Mouse (Mus musculus) lung, postnatal 25 days (tissue): ENCODE results near the gene Rdx.

Source experiments
- DNase-seq: peaks from one replicate; pipeline ENCODE4 v3.0.0; 2022; ENCODE audit warnings: low spot score

The Rdx gene

DNA sequence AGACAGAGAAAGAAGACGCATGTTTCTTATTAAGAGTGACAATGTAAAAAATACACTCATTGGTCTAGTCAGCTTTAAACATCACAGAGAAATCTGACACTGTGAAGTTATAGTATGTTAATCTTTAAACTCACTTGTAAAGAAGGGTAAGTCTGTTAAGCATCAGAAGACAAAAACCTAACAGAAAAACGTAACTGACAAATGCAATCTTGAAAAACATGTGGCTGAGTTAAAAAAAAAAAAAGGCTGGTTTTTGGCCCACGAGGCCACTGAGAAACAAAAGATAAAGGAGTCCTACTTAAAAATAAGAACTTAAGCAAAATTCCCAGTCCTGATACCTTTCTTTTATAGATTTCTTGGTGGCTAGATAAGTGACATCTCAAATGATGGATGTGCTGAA is 63.8 kb downstream of the Rdx start:
- DNase-seq, result no peak

- DNase-seq, result no peak
Observed at GRCm38 (mm10) chr9:52113091-52113490, 66.1 kb downstream of the Rdx start.

GRCm38 (mm10) chr9:52119212-52119611 is 72.2 kb downstream of the Rdx start:
- no peak for DNase-seq

- no peak for DNase-seq
Observed at GRCm38 (mm10) chr9:52125225-52125624, 78.3 kb downstream of the Rdx start.

- DNase-seq, result no peak
Observed at GRCm38 (mm10) chr9:52130348-52130747, 83.4 kb downstream of the Rdx start.

- DNase-seq, result no peak
Observed at GRCm38 (mm10) chr9:52132771-52133170, 85.8 kb downstream of the Rdx start.
